Mouse (Mus musculus): ENCODE measurements at regions not wholly inside any gene's neighbourhood (a gene's known extent, or its start where the extent isn't known, plus 50 kb on each side); places are given as distances from the start of the nearest gene placed in this dataset.

DNA sequence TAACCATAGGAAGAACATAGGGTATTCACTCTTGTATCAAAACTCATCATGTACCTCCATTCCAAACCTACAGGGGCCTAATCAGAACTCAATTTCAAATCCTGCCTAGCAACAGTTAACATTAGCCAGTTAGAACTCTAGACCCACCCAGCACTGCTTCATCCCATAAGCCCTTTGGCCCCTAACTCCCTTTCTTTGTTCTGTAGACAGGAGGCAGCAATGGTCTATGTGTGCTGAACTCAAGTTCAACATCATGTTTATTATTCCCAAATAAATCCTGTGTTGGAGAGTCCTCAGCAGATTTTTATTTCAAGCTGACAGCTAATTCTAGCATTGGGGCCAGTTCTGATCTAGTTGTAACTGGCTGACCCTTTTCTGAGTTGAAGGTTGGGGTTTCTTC lies 112.2 kb downstream of the Ipo8 start:
- TF ChIP-seq ZMIZ1 (IDR thresholded peaks at IDR 0.05; ENCODE audit: low read depth, low read length) (no peak), ZC3H11A (IDR thresholded peaks at IDR 0.05; ENCODE audit: low read depth, low read length) (no peak)
